Mouse (Mus musculus) hindbrain, embryonic 14.5 days (tissue): ENCODE measurements at regions not wholly inside any gene's neighbourhood (a gene's known extent, or its start where the extent isn't known, plus 50 kb on each side); places are given as distances from the start of the nearest gene placed in this dataset.
A peak's percentile ranks its signal among the peaks of the same experiment; 100 is the strongest.

ENCODE experiments used
- ATAC-seq: fragments of 200-750 bp; cut with Nextera tagmentation; 2 replicates; pipeline ENCODE4 v1.8.0; 2017; ENCODE audit warnings: moderate number of reproducible peaks, mild to moderate bottlenecking, moderate TSS enrichment, moderate library complexity; ENCODE audit not compliant: low FRiP score
- DNase-seq: peaks from one replicate; pipeline ENCODE4 v3.0.0-alpha.2; 2015; ENCODE audit warnings: low spot score
- H3K27ac ChIP-seq: fragments of 300-500 bp; sonication (generic); 2 replicates; pipeline ENCODE4 v1.5.1; 2014; ENCODE audit warnings: mild to moderate bottlenecking, moderate library complexity
- H3K27me3 ChIP-seq: fragments of 300-500 bp; sonication (generic); 2 replicates; pipeline ENCODE4 v1.6.1; 2014; ENCODE audit warnings: mild to moderate bottlenecking, low read length, mixed read lengths; ENCODE audit not compliant: control insufficient read depth, insufficient read depth
- H3K36me3 ChIP-seq: fragments of 300-500 bp; sonication (generic); replicated peaks from 2 replicates; pipeline ENCODE4 v1.6.1; 2014; ENCODE audit not compliant: control insufficient read depth, insufficient read depth
- H3K4me1 ChIP-seq: fragments of 300-500 bp; sonication (generic); replicated peaks from 2 replicates; pipeline ENCODE4 v1.6.1; 2014; ENCODE audit warnings: antibody characterized with exemption, low read length, mixed read lengths; ENCODE audit not compliant: control insufficient read depth, insufficient read depth
- H3K4me2 ChIP-seq: fragments of 300-500 bp; sonication (generic); replicated peaks from 2 replicates; pipeline ENCODE4 v1.6.1; 2014; ENCODE audit warnings: mild to moderate bottlenecking, moderate library complexity
- H3K4me3 ChIP-seq: fragments of 300-500 bp; sonication (generic); replicated peaks from 2 replicates; pipeline ENCODE4 v1.5.1; 2014; ENCODE audit warnings: mild to moderate bottlenecking, low read length
- H3K9ac ChIP-seq: fragments of 300-500 bp; sonication (generic); 2 replicates; pipeline ENCODE4 v1.6.1; 2014
- H3K9me3 ChIP-seq: fragments of 300-500 bp; sonication (generic); 2 replicates; pipeline ENCODE4 v1.6.1; 2016; ENCODE audit warnings: low read length; ENCODE audit not compliant: control insufficient read depth
- WGBS: fragments of 180-500 bp; shearing (Covaris S2); extraction: QIAGEN DNeasy Blood & Tissue Kit; methylation state at CpG from one replicate; pipeline ENCODE4 v1.1.7; 2014; 5-methylcytosine and 5-hydroxymethylcytosine counted together

DNA sequence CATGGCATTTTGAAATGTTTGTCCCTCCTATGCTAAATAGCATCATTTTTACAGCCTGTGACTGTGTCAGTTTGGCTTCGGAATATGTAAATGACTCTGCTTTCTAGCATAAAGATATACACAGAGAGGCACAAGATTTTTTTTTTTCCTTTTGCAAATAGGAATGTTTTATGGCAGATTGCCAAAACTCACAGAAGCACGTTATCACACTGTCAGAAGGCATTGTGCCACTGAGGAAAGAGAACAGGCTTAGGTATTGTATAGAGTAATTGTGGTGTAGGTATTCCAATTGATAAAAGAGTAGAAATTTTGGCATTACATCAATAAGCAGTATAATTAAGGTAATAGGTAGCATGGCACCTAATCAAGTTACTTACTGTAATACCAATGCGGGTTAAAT lies 988.5 kb upstream of the Tenm2 start:
- ATAC-seq, result no peak
- H3K9ac ChIP-seq, result no peak overlapping the region
- H3K27me3 ChIP-seq, result no peaks in the 10 kb centered on the region
- H3K4me1 ChIP-seq, result 0 out of 2 replicates have a peak, but pooled peaks cover 4% of the 10 kb centered on the region
- no peaks in the 10 kb centered on the region for H3K36me3 ChIP-seq
- DNase-seq, result peak; percentile 27
- no peak overlapping the region for H3K27ac ChIP-seq
- H3K9me3 ChIP-seq, result no peaks in the 10 kb centered on the region
- no peak overlapping the region for H3K4me2 ChIP-seq
- 50% methylated on average over 3 of the region's 3 CpGs for WGBS
- H3K4me3 ChIP-seq, result no peak overlapping the region

DNA sequence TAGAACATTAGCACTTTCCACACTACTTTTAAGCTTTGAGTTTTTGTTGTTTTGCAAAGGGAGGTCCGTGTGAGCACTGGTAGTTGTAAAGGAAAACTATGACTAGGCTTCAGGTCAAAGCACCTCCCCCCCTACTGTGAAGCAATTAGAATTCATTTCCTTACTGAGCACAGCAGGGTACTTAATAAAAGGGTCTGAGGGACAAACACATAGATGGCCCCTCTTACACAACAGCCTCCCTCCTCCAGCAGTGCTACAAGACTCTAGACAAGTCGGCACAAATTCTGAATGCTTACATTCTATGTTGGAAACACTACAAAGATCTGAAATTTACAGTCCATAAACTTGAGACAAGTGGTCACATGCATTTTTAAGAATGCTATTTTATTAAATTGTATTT lies 967.6 kb upstream of the Tenm2 start:
- Histone ChIP-seq H3K4me1 (no peaks in the 10 kb centered on the region), H3K9ac (no peak overlapping the region), H3K9me3 (no peaks in the 10 kb centered on the region), H3K4me3 (no peak overlapping the region), H3K27me3 (no peaks in the 10 kb centered on the region), H3K27ac (no peak overlapping the region), H3K4me2 (no peak overlapping the region), H3K36me3 (no peaks in the 10 kb centered on the region)
- ATAC-seq, result no peak
- 20% methylated on average over 2 of the region's 2 CpGs for WGBS
- no peak for DNase-seq

- Histone ChIP-seq H3K4me3 (no peak overlapping the region), H3K27me3 (no peaks in the 10 kb centered on the region), H3K4me2 (no peak overlapping the region), H3K4me1 (no peaks in the 10 kb centered on the region), H3K27ac (no peak overlapping the region), H3K9ac (no peak overlapping the region), H3K9me3 (no peaks in the 10 kb centered on the region), H3K36me3 (no peaks in the 10 kb centered on the region)
- WGBS, result 70% methylated on average over 3 of the region's 3 CpGs
- ATAC-seq, result no peak
- no peak for DNase-seq
Observed at GRCm38 (mm10) chr11:38201136-38201741, 965.5 kb upstream of the Tenm2 start.

DNA sequence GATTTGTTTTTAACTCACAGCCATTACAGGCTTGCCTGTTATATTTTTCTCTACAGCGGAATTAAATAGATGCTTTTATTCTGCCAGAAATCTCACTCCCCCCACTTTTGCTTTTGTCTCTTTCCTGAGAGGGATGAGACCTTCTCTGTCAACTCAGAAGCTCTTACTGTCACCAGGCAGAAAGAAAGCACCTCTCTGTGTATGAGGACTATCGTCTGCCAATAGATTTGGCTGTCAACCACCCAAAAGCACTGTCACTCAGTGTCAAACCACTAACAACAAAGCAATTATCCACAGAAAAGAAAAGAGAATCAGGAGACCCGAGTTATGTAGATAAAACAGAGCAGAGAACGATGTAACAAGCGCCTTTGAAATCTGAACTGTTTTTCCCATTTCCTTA lies 958.0 kb upstream of the Tenm2 start:
- no peak for DNase-seq
- Histone ChIP-seq H3K27me3 (no peaks in the 10 kb centered on the region), H3K4me1 (no peaks in the 10 kb centered on the region), H3K27ac (no peak overlapping the region), H3K4me3 (no peak overlapping the region), H3K4me2 (no peak overlapping the region), H3K9ac (no peak overlapping the region), H3K9me3 (no peaks in the 10 kb centered on the region), H3K36me3 (no peaks in the 10 kb centered on the region)
- 35% methylated on average over 5 of the region's 5 CpGs for WGBS
- no peak for ATAC-seq

DNA sequence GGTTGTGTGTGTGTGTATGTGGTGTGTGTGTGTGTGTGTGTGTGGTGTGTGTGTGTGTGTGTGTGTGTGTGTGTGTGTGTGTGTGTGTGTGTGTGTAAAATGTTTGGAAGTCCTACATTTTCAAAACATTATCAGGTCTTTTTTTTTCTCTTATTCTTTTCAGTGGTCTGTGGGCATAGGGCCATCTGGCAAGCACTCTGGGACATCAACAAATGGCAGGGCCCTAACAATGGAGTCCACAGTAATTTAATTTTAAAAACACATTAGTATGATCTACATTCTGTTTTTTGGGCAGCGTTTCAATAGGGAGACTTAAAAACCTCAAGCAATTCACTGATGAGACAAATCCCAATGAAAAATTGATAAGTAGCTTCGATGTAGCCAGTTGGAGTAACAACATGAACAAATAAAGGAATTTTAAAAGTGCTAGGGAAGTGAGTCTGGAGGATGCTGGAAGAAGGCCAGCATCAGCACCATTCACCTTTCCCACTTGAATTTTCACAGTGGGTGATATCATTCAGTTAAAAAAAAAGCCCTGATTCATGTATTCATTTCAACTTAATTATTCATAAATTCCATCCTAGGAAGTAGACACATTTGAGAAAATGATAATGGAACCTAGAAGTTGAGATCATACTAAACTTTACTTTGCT lies 956.3 kb upstream of the Tenm2 start:
- Histone ChIP-seq H3K4me1 (no peaks in the 10 kb centered on the region), H3K27me3 (no peaks in the 10 kb centered on the region), H3K9me3 (no peaks in the 10 kb centered on the region), H3K9ac (no peak overlapping the region), H3K4me2 (no peak overlapping the region), H3K4me3 (no peak overlapping the region), H3K36me3 (no peaks in the 10 kb centered on the region), H3K27ac (no peak overlapping the region)
- 55% methylated on average over 2 of the region's 2 CpGs for WGBS
- DNase-seq (no peak), ATAC-seq (no peak)

- 56% methylated on average over 3 of the region's 3 CpGs for WGBS
- H3K9ac ChIP-seq, result no peak overlapping the region
- H3K9me3 ChIP-seq, result no peaks in the 10 kb centered on the region
- no peak for DNase-seq
- no peaks in the 10 kb centered on the region for H3K4me1 ChIP-seq
- no peak for ATAC-seq
- H3K4me3 ChIP-seq, result no peak overlapping the region
- no peaks in the 10 kb centered on the region for H3K27me3 ChIP-seq
- H3K27ac ChIP-seq, result no peak overlapping the region
- no peak overlapping the region for H3K4me2 ChIP-seq
- H3K36me3 ChIP-seq, result no peaks in the 10 kb centered on the region
Observed at GRCm38 (mm10) chr11:38191437-38191836, 955.7 kb upstream of the Tenm2 start.

GRCm38 (mm10) chr11:38170721-38171120 lies 935.0 kb upstream of the Tenm2 start:
- Histone ChIP-seq H3K4me1 (no peaks in the 10 kb centered on the region), H3K9me3 (0 out of 2 replicates have a peak, but pooled peaks cover 3% of the 10 kb centered on the region), H3K36me3 (no peaks in the 10 kb centered on the region), H3K4me3 (no peak overlapping the region), H3K9ac (no peak overlapping the region), H3K27ac (no peak overlapping the region), H3K27me3 (no peaks in the 10 kb centered on the region), H3K4me2 (no peak overlapping the region)
- peak; percentile 54 for DNase-seq
- ATAC-seq, result no peak; the same call in 1 of the 2 replicates
- WGBS, result 62% methylated on average over 1 of the region's 1 CpGs

DNA sequence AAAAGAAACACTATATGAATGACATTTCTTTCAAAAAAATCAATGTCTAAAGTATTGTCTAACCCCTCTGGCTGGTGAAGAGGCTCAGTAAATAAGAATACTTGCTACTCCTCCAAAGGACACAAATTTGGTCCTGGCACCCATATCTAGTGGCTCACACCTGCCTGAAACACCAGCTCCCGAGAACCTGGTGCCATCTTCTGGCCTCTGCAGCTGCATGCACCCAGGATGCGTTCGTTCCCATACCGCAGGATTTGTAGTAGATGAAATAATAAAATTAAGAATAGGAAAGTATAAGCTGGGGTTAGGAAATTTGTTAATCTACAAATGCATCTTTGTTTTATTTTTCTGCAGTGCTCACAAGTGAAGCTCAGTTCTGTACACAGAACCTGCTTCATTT lies 922.5 kb upstream of the Tenm2 start:
- Histone ChIP-seq H3K4me2 (no peak overlapping the region), H3K27ac (no peak overlapping the region), H3K9me3 (no peaks in the 10 kb centered on the region), H3K36me3 (no peaks in the 10 kb centered on the region), H3K27me3 (no peaks in the 10 kb centered on the region), H3K4me1 (no peaks in the 10 kb centered on the region), H3K9ac (no peak overlapping the region), H3K4me3 (no peak overlapping the region)
- ATAC-seq, result no peak
- DNase-seq, result no peak
- WGBS, result 88% methylated on average over 4 of the region's 4 CpGs

DNA sequence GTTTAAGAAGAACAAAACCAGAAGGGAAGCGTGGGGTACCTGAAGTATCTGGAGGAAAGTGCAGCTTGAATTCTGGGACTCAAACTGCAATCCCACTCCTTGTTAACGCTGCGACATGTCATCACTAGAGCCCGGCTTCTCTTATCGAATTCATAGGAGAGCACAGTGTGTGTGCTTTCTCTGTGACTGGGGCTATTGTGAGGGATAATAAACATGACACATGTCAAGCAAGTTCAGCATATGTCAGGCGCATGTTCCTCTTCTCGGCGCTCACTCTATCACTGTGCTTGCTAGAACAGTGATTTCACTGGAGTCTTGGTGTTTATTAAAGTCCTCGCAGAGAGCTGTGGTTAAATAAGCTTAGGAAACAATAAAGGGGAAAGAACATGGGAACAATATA lies 921.2 kb upstream of the Tenm2 start:
- Histone ChIP-seq H3K27ac (no peak overlapping the region), H3K9me3 (no peaks in the 10 kb centered on the region), H3K36me3 (no peaks in the 10 kb centered on the region), H3K9ac (no peak overlapping the region), H3K4me2 (no peak overlapping the region), H3K4me3 (no peak overlapping the region), H3K4me1 (no peaks in the 10 kb centered on the region), H3K27me3 (no peaks in the 10 kb centered on the region)
- ATAC-seq, result no peak
- 64% methylated on average over 9 of the region's 9 CpGs for WGBS
- no peak for DNase-seq

GRCm38 (mm10) chr11:38155706-38156105 lies 919.9 kb upstream of the Tenm2 start:
- no peaks in the 10 kb centered on the region for H3K27me3 ChIP-seq
- H3K4me3 ChIP-seq, result no peak overlapping the region
- no peak overlapping the region for H3K4me2 ChIP-seq
- no peaks in the 10 kb centered on the region for H3K36me3 ChIP-seq
- DNase-seq (no peak), ATAC-seq (no peak)
- H3K4me1 ChIP-seq, result no peaks in the 10 kb centered on the region
- no peaks in the 10 kb centered on the region for H3K9me3 ChIP-seq
- H3K9ac ChIP-seq, result no peak overlapping the region
- H3K27ac ChIP-seq, result no peak overlapping the region
- WGBS, result 89% methylated on average over 2 of the region's 2 CpGs
